Mouse (Mus musculus): ENCODE results near the gene Nacc1. TPM values are rescaled to one million over a fixed set of nuclear protein-coding genes. Genes with fewer than 3 reads are reported as not detected.
A peak's percentile ranks its signal among the peaks of the same experiment; 100 is the strongest.

Nacc1 gene
- polyA plus RNA-seq, 1 experiment from 2014 or later: 6.3 TPM

DNA sequence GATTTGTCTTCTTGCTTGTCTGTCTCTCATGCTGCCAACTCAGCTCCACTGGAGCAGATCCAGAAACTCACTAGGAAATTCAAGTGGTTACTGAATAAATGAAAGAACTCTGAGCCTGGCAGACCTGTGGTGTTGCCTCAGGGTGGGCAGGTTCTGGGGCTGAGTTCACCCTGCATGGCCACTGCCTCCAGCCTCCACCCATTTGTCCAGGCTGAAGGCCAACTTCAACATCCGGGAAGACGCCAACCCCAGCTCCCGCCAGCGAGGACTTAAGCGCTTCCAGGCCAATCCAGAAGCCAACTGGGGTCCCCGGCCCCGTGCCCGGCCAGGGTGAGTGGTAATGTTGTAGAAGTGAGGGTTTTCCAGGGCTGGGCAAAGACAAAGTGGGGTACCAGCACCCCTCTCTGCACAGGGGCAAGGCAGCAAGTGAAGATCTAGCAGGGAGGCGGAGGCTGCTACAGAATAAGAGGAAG is 11.3 kb upstream of the Nacc1 start:
- Histone ChIP-seq H3K36me3 (ENCODE audit: control insufficient read depth, insufficient read depth) (peaks cover 32% of the 10 kb centered on the region), H3K9me3 (replicated peaks; ENCODE audit: control insufficient read depth, low read length) (no peaks in the 10 kb centered on the region), H3K27ac (ENCODE audit: low read length) (peak overlapping the region; percentile 98), H3K4me3 (ENCODE audit: low read depth, low read length) (no peak overlapping the region), H3K27me3 (ENCODE audit: control insufficient read depth, insufficient read depth, low read depth, low read length) (no peaks in the 10 kb centered on the region), H3K4me1 (ENCODE audit: control insufficient read depth, low read depth, low read length) (peaks cover 35% of the 10 kb centered on the region), H3K9ac (ENCODE audit: low read depth, low read length) (no peak overlapping the region), H3K4me2 (ENCODE audit: low read depth, low read length) (peak overlapping the region; percentile 14; the same call in 1 of the 2 replicates)
- no peak for ATAC-seq (ENCODE audit: low read depth)
- WGBS (ENCODE audit: insufficient replicate concordance): 80% methylated on average over 9 of the region's 9 CpGs

DNA sequence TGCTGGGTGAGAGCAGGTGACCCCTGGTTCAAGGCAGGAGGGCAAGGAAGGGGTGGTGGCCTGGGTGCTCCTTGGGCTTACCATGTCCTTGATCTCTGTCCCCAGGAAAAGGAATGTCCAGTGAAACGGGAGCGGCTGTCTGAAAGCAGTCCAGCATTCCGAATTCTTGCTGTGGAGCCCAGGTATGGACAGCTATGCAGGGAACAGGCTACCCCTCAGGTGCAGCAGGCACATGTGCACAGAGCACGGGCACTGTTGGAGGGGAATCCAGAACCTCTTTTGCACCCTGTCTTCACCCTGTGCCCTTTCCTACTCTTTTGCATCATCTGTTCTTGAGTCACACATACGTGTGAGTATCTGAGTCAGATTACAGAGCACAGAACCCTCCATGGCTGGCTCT is 10.6 kb upstream of the Nacc1 start:
- H3K4me2 ChIP-seq (ENCODE audit: low read depth, low read length): no peak overlapping the region
- 74% methylated on average over 5 of the region's 5 CpGs for WGBS (ENCODE audit: insufficient replicate concordance)
- no peaks in the 10 kb centered on the region for H3K27me3 ChIP-seq (ENCODE audit: control insufficient read depth, insufficient read depth, low read depth, low read length)
- no peaks in the 10 kb centered on the region for H3K9me3 ChIP-seq (replicated peaks; ENCODE audit: control insufficient read depth, low read length)
- peaks cover 26% of the 10 kb centered on the region for H3K36me3 ChIP-seq (ENCODE audit: control insufficient read depth, insufficient read depth)
- no peak overlapping the region for H3K9ac ChIP-seq (ENCODE audit: low read depth, low read length)
- no peak overlapping the region for H3K27ac ChIP-seq (ENCODE audit: low read length)
- no peak overlapping the region for H3K4me3 ChIP-seq (ENCODE audit: low read depth, low read length)
- H3K4me1 ChIP-seq (ENCODE audit: control insufficient read depth, low read depth, low read length): peaks cover 32% of the 10 kb centered on the region
- no peak for ATAC-seq (ENCODE audit: low read depth)

DNA sequence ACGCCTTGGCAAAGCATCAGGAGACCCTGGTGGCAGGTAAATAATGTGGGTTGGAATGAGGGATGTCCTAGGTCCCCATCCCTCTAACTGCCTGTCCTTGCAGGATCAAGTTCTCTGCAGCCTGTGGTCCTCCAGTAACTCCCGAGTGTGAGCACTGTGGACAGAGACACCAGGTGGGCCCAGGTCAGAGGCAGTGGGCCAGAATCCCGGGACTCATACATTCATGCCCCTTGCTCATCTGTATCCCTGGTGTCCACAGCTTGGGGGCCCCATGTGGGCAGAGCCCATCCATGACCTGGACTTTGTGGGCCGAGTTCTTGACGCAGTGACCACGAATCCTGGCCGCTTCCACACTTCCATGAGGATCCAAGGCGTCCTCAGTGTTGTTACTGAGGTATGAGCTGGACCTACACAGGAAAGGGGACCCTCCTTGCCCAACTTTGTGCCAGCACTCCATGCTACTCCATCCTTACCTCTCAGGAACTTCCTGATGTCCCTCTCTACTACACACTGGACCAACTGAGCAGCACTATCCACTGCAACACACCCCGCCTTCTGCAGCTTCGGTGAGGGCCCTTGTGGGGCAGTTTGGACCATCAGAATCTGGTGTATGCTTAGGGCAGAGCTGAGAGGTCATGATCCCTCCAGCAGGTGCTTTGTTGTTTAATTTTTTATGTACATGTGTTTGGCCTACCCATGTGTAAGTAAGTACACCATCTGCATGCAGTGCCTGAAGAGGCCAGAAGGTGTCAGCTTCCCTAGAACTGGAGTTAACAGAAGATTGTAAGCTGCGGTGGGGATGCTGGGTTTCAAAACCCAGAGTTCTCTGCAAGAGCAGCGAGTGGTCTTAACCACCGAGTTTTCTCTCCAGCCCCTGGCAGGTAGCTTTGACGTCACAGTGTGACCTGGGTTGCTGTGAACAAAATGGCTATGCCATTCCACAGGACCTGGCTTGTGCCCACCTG is 9.8 kb upstream of the Nacc1 start:
- H3K27ac ChIP-seq (ENCODE audit: low read length): no peak overlapping the region
- no peaks in the 10 kb centered on the region for H3K9me3 ChIP-seq (replicated peaks; ENCODE audit: control insufficient read depth, low read length)
- no peak overlapping the region for H3K9ac ChIP-seq (ENCODE audit: low read depth, low read length)
- 74% methylated on average over 14 of the region's 14 CpGs for WGBS (ENCODE audit: insufficient replicate concordance)
- peaks cover 32% of the 10 kb centered on the region for H3K4me1 ChIP-seq (ENCODE audit: control insufficient read depth, low read depth, low read length)
- H3K4me2 ChIP-seq (ENCODE audit: low read depth, low read length): no peak overlapping the region
- H3K4me3 ChIP-seq (ENCODE audit: low read depth, low read length): no peak overlapping the region
- H3K36me3 ChIP-seq (ENCODE audit: control insufficient read depth, insufficient read depth): peaks cover 19% of the 10 kb centered on the region
- no peaks in the 10 kb centered on the region for H3K27me3 ChIP-seq (ENCODE audit: control insufficient read depth, insufficient read depth, low read depth, low read length)
- ATAC-seq (ENCODE audit: low read depth): no peak

DNA sequence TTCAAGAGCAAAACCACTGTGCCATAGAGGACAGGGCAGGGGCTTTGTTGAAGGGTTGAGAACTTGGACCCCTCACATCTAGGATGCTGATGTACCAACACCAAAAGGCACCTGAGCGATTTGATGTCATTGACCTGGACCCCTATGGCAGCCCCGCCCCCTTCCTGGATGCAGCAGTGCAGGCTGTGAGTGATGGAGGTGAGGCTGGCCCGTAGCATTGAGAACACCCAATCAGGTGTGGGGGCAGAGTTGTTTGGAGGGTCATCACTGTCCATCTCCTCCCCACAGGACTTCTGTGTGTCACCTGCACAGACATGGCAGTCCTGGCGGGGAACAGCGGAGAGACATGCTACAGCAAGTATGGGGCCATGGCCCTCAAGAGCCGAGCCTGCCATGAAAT is 7.5 kb upstream of the Nacc1 start:
- no peaks in the 10 kb centered on the region for H3K27me3 ChIP-seq (ENCODE audit: control insufficient read depth, insufficient read depth, low read depth, low read length)
- H3K9ac ChIP-seq (ENCODE audit: low read depth, low read length): no peak overlapping the region
- WGBS (ENCODE audit: insufficient replicate concordance): 81% methylated on average over 6 of the region's 6 CpGs
- H3K36me3 ChIP-seq (ENCODE audit: control insufficient read depth, insufficient read depth): peaks cover 22% of the 10 kb centered on the region
- H3K27ac ChIP-seq (ENCODE audit: low read length): no peak overlapping the region
- H3K4me2 ChIP-seq (ENCODE audit: low read depth, low read length): no peak overlapping the region
- H3K4me1 ChIP-seq (ENCODE audit: control insufficient read depth, low read depth, low read length): peaks cover 22% of the 10 kb centered on the region
- no peak overlapping the region for H3K4me3 ChIP-seq (ENCODE audit: low read depth, low read length)
- no peak for ATAC-seq (ENCODE audit: low read depth)
- H3K9me3 ChIP-seq (replicated peaks; ENCODE audit: control insufficient read depth, low read length): no peaks in the 10 kb centered on the region

DNA sequence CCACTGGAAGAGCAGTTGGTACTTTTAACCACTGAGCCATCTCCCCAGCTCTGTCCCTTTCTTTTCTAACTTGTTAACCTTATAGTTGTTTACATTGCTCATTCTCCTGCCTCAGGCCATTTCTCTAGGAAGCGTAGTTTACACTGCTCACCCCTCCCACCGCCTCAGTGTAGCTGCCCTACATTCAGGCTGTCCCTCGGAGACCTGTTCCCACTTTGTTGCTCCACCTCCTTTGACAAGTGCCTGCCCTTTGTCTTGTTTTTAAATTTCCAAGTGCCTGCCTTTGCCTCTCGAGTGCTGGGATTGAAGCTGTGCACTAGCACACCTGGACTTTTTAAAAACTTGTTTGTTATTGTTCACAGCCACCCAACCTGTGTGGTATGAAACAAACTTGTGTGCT is 5.7 kb upstream of the Nacc1 start:
- H3K4me1 ChIP-seq (ENCODE audit: control insufficient read depth, low read depth, low read length): peaks cover 21% of the 10 kb centered on the region
- H3K27me3 ChIP-seq (ENCODE audit: control insufficient read depth, insufficient read depth, low read depth, low read length): no peaks in the 10 kb centered on the region
- H3K9ac ChIP-seq (ENCODE audit: low read depth, low read length): no peak overlapping the region
- H3K36me3 ChIP-seq (ENCODE audit: control insufficient read depth, insufficient read depth): peaks cover 17% of the 10 kb centered on the region
- no peaks in the 10 kb centered on the region for H3K9me3 ChIP-seq (replicated peaks; ENCODE audit: control insufficient read depth, low read length)
- no peak overlapping the region for H3K4me3 ChIP-seq (ENCODE audit: low read depth, low read length)
- WGBS (ENCODE audit: insufficient replicate concordance): 77% methylated on average over 4 of the region's 4 CpGs
- H3K27ac ChIP-seq (ENCODE audit: low read length): no peak overlapping the region
- no peak for ATAC-seq (ENCODE audit: low read depth)
- H3K4me2 ChIP-seq (ENCODE audit: low read depth, low read length): no peak overlapping the region

DNA sequence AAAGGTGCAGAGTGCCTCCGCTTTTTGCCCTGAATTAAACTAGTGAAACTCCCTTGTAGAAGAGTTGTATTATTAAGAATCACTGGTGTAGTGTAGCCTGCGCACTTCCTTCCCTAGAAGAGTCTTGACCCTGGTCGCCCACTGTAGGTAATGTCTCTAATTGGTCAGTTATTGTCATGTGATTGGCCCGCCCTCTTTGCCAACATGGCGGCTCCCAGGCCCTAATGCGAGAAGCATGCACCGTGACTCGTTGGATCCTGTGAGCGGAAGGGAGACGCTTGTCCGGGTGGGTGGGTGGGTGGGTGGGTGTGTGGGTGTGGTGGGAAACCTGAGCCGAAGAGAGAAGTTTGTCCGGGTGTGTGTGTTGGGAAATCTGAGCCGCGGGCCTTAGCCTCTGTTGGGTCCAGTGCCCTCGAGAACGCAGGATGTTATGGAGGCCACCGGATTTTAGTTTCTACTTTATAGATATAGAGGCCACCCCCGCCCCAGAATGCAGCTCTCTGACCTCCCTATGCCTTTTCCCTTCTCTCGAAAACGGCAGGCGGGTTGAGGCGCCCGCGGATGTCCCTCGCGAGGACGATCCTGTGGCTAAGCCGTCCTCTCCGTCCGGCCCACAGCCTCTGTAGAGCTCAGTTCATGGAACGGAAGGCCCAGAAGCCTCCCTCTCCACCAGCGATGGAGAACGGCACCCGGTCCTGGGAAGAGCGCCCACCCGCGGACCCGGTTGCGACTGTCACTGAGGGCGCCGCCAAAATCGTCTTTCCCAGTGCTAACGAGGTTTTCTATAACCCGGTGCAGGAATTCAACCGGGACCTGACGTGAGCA is 1.6 kb upstream of the Nacc1 start:
- WGBS (ENCODE audit: insufficient replicate concordance): under 1% methylated on average over 47 of the region's 47 CpGs
- H3K27ac ChIP-seq (ENCODE audit: low read length): peak overlapping the region; percentile 46

DNA sequence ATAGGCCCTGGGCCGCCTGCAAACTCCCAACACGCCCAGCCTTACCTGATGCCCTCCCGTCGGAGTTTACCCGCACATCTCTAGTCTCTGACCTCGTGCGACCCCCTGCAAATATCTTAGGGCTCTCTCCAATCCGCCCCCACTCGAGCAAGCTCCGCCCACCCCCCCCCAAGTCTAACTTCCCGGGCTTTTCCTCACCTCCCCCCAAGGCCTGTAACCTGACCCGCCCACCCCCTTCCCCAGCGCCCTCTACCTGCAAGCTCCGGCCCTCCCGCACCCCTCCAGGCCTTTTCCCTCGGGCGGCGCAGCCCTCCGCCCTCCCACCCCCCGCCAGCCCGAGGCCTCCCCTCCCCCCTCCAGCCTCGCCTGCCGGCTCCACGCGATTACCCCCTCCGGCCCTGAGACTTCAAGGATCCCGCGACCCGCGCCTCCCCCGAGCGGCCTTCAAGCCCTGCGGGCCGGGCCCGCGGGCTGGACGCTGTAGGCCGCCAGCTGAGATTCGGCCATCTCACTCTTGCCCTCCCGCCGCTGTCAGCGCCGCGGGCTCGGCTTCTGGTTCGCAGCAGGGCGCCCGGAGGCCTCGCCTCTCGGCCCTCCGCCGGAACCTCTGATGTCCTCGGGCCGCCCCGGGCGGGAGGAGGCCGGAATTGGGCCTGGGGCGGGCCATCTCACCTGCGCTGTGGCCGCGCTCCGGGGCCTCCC is 508 bp downstream of the Nacc1 start:
- H3K4me3 ChIP-seq (ENCODE audit: low read depth, low read length): peak overlapping the region; percentile 97
- H3K4me1 ChIP-seq (ENCODE audit: control insufficient read depth, low read depth, low read length): peaks cover 48% of the 10 kb centered on the region
- no peaks in the 10 kb centered on the region for H3K27me3 ChIP-seq (ENCODE audit: control insufficient read depth, insufficient read depth, low read depth, low read length)
- H3K36me3 ChIP-seq (ENCODE audit: control insufficient read depth, insufficient read depth): peaks cover 2% of the 10 kb centered on the region; the same call in 1 of the 2 replicates
- peak overlapping the region; percentile 92 for H3K27ac ChIP-seq (ENCODE audit: low read length)
- no peaks in the 10 kb centered on the region for H3K9me3 ChIP-seq (replicated peaks; ENCODE audit: control insufficient read depth, low read length)
- peak overlapping the region; percentile 88 for H3K4me2 ChIP-seq (ENCODE audit: low read depth, low read length)
- ATAC-seq (ENCODE audit: low read depth): peak; percentile 42
- 1% methylated on average over 51 of the region's 62 CpGs for WGBS (ENCODE audit: insufficient replicate concordance)
- peak overlapping the region; percentile 99 for H3K9ac ChIP-seq (ENCODE audit: low read depth, low read length)

More for the DNA sequence above, 1.6 kb upstream of the Nacc1 start:
- H3K4me1 ChIP-seq (ENCODE audit: control insufficient read depth, low read depth, low read length): peaks cover 42% of the 10 kb centered on the region
- H3K9ac ChIP-seq (ENCODE audit: low read depth, low read length): peak overlapping the region; percentile 71
- no peaks in the 10 kb centered on the region for H3K27me3 ChIP-seq (ENCODE audit: control insufficient read depth, insufficient read depth, low read depth, low read length)
- peak overlapping the region; percentile 88 for H3K4me2 ChIP-seq (ENCODE audit: low read depth, low read length)
- ATAC-seq (ENCODE audit: low read depth): peak; percentile 76
- H3K9me3 ChIP-seq (replicated peaks; ENCODE audit: control insufficient read depth, low read length): no peaks in the 10 kb centered on the region
- 0 out of 2 replicates have a peak, but pooled peaks cover 2% of the 10 kb centered on the region for H3K36me3 ChIP-seq (ENCODE audit: control insufficient read depth, insufficient read depth)
- peak overlapping the region; percentile 81 for H3K4me3 ChIP-seq (ENCODE audit: low read depth, low read length)

DNA sequence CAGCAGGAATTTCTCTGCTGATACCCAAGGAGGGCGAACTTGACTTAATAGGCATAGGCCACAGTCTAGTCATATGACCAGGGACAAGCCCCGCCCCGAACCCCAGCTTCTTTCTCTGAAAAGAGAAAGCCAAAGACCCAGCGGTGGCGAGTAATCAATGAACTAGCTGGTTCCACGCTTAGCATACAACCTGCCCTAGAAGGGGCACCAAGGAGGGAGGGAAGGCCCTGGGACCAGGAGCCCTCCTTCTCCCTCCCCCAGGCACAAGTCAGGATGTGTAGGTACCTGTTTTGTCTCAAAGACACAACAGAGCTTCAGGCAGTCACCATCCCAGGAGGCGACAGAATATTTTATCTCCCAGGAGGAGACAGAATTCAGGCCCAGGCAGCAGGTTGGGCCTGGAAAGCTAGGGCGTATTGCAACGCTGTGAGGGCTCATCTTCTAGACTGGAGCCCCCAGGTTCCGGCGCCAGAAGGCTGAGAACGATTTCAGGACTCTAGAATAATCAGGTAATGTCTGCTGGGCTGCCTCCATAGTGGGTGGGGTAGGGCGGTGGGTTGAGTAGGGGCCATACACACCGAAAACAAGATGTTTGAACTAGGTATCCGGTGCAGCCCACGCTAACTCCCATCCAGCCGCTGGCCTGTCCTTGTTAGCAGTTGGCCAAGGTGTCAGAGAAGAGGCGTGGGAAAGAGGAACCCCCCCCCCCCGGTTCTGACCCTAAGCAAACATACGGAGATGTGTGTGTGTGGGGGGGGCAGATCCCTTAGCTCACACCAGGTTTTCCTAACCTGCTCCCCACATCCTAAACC is 1.3 kb downstream of the Nacc1 start, which contains the start of gene Trmt1:
Gene Trmt1, plus strand, starts transcription at position 117 of the 812 bp plus-strand sequence.
- H3K27ac ChIP-seq (ENCODE audit: low read length): peak within 1 kb of the TSS; percentile 92
- no peaks in the 10 kb centered on the region for H3K9me3 ChIP-seq (replicated peaks; ENCODE audit: control insufficient read depth, low read length)
- WGBS (ENCODE audit: insufficient replicate concordance): 8% methylated on average over 20 of the region's 20 CpGs
- H3K4me1 ChIP-seq (ENCODE audit: control insufficient read depth, low read depth, low read length): peaks cover 50% of the 10 kb centered on the region
- peak within 1 kb of the TSS; percentile 88 for H3K4me2 ChIP-seq (ENCODE audit: low read depth, low read length)
- peaks cover 3% of the 10 kb centered on the region; the same call in 1 of the 2 replicates for H3K36me3 ChIP-seq (ENCODE audit: control insufficient read depth, insufficient read depth)
- no peak for ATAC-seq (ENCODE audit: low read depth)
- H3K27me3 ChIP-seq (ENCODE audit: control insufficient read depth, insufficient read depth, low read depth, low read length): no peaks in the 10 kb centered on the region
- peak within 1 kb of the TSS; percentile 97 for H3K4me3 ChIP-seq (ENCODE audit: low read depth, low read length)
- H3K9ac ChIP-seq (ENCODE audit: low read depth, low read length): peak within 1 kb of the TSS; percentile 99

Measured in liver, embryonic 16.5 days (tissue).